Mouse (Mus musculus) liver, adult 2 months (tissue): ENCODE results near the gene Sipa1l3. TPM values are rescaled to one million over a fixed set of nuclear protein-coding genes. Genes with fewer than 3 reads are reported as not detected.
A peak's percentile ranks its signal among the peaks of the same experiment; 100 is the strongest.

Experiments
- DNase-seq: peaks from one replicate; pipeline ENCODE4 v3.0.0-alpha.2; 2011; ENCODE audit warnings: low read depth, low spot score; ENCODE audit errors: extremely low read depth
- H3K27ac ChIP-seq: fragments of 200-500 bp; replicated peaks from 2 replicates; pipeline ENCODE4 v1.5.1; 2012; ENCODE audit warnings: low read depth, mild to moderate bottlenecking, control low read depth, inconsistent platforms, low read length; ENCODE audit not compliant: insufficient read depth
- H3K27me3 ChIP-seq: fragments of 200-500 bp; 2 replicates; pipeline ENCODE4 v1.6.1; 2012; ENCODE audit warnings: mild to moderate bottlenecking, moderate library complexity, low read length, inconsistent platforms; ENCODE audit not compliant: control insufficient read depth, insufficient read depth
- H3K36me3 ChIP-seq: fragments of 200-500 bp; 2 replicates; pipeline ENCODE4 v1.6.1; 2012; ENCODE audit warnings: low read length, inconsistent platforms; ENCODE audit not compliant: control insufficient read depth, insufficient read depth
- H3K4me1 ChIP-seq: fragments of 200-500 bp; 2 replicates; pipeline ENCODE4 v1.6.1; 2011; ENCODE audit warnings: low read length; ENCODE audit not compliant: control insufficient read depth, insufficient read depth
- H3K4me3 ChIP-seq: fragments of 200-500 bp; 2 replicates; pipeline ENCODE4 v1.5.1; 2011; ENCODE audit warnings: low read depth, mild to moderate bottlenecking, control low read depth, low read length, moderate library complexity; ENCODE audit not compliant: insufficient read depth
- H3K79me2 ChIP-seq: fragments of 200-500 bp; 2 replicates; pipeline ENCODE4 v1.6.1; 2012; ENCODE audit warnings: inconsistent platforms, mild to moderate bottlenecking, low read length, moderate library complexity; ENCODE audit not compliant: control insufficient read depth, insufficient read depth
- H3K9ac ChIP-seq: fragments of 200-500 bp; 2 replicates; pipeline ENCODE4 v1.6.1; 2012; ENCODE audit warnings: low read depth, mild to moderate bottlenecking, control low read depth, inconsistent platforms, low read length
- CTCF ChIP-seq: fragments of 200-500 bp; IDR thresholded peaks from 2 replicates; pipeline ENCODE4 v1.5.1; 2011; ENCODE audit warnings: low read depth, low read length, control low read depth
- POLR2A ChIP-seq: fragments of 200-500 bp; IDR thresholded peaks from 2 replicates; pipeline ENCODE4 v1.6.1; 2011; ENCODE audit warnings: low read length, control low read depth; ENCODE audit not compliant: insufficient read depth; ENCODE audit errors: extremely low read depth
- WGBS: fragments of 180-500 bp; shearing (Covaris S2); methylation state at CpG from one replicate; pipeline ENCODE4 v1.1.7; 2018; 5-methylcytosine and 5-hydroxymethylcytosine counted together
- polyA plus RNA-seq: library from polyadenylated mRNA; depleted of rRNA; stranded (reverse); fragments of >200 nt; gene quantifications from 2 replicates; pipeline ENCODE4 v1.2.3, GENCODE M21; 2012
- total RNA-seq: library from RNA; depleted of rRNA; stranded (reverse); fragments of >200 nt; gene quantifications from 2 replicates; pipeline ENCODE4 v1.2.3, GENCODE M21; 2014

The Sipa1l3 gene
- total and polyA plus RNA-seq, 2 experiments = 3.1 to 6.5 TPM

DNA sequence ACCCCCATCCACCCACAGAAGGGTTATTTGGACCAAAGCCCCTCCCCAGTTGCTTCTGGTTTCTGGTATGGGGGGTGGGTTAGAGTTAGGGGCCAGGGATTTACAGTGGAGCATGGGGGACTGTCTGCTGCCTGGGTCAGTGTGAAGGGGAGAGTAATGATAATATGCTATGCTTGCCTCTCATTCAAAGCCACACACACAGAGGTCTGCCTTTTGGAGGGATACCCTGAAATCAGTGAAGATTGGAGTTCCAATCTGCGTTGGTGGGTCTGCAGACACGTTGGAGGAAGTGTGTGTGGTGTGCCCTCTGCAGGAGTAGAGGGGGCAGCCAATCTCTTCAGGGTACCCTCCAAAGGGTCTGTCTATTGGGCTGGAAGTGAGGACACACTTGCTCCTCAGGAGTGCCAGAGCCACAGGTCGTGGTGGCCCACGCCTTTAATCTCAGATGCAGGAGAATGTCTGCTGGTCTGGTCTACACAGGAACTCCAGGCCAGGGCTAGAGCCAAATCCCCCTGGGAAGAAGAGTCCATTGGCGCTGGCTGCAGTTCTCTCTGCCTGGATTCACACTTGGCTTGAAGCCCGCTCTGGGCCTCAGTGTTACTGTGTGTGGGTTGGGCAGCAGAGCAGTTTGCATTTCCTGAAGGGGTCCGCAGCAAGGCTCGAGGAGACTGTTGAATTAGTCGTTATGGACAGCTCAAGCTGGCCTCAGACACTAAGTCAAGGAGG is 213.0 kb downstream of the Sipa1l3 start:
- TF ChIP-seq POLR2A (no peak), CTCF (no peak)
- WGBS = 63% methylated on average over 9 of the region's 9 CpGs
- H3K4me3 ChIP-seq = no peak overlapping the region
- H3K4me1 ChIP-seq = peaks cover 9% of the 10 kb centered on the region
- H3K27me3 ChIP-seq = peaks cover 16% of the 10 kb centered on the region
- H3K36me3 ChIP-seq = no peaks in the 10 kb centered on the region
- no peak overlapping the region for H3K27ac ChIP-seq
- no peaks in the 10 kb centered on the region for H3K79me2 ChIP-seq
- no peak overlapping the region for H3K9ac ChIP-seq
- DNase-seq = no peak

DNA sequence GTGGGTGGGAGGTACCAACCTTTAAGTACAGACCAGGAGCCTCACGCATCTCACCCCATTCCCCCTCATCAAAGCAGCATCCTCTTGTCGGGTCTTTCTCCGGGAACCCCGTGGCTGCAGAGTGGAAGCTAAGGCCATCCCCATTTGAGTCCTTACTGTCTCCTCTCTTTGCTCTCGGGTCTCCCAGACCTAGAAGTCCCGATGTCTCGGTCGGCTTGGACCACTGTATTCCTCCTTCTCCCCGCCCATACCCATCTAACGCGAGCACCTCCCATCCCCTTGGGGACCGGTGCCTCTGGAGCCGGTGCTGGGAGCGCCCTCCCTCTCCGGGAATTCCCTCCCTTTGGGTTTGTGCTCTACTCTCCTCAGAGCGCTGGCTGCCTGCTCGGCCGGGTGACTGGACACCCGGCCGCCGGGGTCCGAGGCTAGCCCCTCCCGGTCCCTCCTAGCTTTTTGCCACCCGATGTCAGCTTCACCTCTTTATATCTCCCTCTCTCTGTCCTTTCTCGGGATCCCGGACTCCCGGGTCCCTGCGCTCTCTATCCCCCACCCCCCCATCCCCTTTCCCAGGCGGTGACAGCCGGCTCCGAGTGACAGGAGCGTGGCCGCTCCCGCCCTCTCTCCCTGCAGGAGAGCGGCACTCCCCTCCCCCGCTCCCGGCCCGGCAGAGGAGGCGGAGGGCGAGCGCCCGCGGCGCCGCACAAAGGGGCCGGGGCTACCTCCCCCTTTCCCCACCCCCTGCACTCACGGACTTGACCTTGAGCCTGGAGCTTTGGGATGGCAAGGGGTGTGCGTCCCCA is 213.8 kb downstream of the Sipa1l3 start:
- H3K9ac ChIP-seq = no peak overlapping the region
- TF ChIP-seq CTCF (no peak), POLR2A (no peak)
- H3K27ac ChIP-seq = no peak overlapping the region
- WGBS = 5% methylated on average over 47 of the region's 48 CpGs
- no peaks in the 10 kb centered on the region for H3K79me2 ChIP-seq
- no peaks in the 10 kb centered on the region for H3K36me3 ChIP-seq
- no peak overlapping the region for H3K4me3 ChIP-seq
- no peak for DNase-seq
- peaks cover 9% of the 10 kb centered on the region for H3K4me1 ChIP-seq
- H3K27me3 ChIP-seq = peaks cover 16% of the 10 kb centered on the region

DNA sequence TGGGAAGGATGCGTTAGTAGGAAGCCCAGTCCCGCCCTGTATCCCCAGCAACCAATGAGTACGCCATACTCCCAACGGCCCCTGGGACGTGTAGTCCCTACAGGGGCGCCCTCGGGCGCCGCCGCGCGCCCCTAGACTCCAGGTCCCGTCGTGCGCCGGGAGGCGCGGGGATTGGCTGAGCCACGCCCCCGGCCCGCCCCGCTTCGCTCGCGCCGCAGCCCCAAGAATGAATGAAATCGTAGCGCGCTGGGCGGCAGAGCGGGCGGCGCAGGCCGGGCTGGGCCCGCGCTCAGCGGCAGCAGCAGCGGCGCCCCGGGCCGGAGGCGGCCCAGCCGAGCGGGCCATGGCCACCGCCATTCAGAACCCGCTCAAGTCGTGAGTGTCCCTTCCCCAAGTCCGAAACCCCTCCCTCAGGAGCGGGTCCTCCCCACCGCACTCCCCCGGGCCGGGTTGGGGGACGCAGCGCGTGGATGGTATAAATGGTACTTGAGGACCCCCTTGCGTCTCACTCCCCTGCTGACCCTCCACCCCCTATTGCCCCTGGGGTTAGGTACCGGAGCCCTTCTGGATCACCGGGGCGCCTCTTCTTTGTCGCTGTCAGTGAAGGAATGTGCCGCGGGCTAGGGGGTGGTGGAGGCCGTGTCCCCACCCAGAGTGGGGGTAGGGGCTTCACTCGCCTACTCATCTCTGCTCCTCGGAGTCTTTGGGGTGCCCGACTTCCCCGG is 214.5 kb downstream of the Sipa1l3 start, which contains the start of gene Dpf1:
TSS of gene Dpf1 (plus strand) at position 214 of the 725 bp plus-strand sequence.
- Histone ChIP-seq H3K27ac (no peak within 1 kb of the TSS), H3K27me3 (peaks cover 16% of the 10 kb centered on the region), H3K4me1 (peaks cover 6% of the 10 kb centered on the region; the same call in 1 of the 2 replicates), H3K36me3 (no peaks in the 10 kb centered on the region), H3K9ac (no peak within 1 kb of the TSS), H3K79me2 (no peaks in the 10 kb centered on the region), H3K4me3 (no peak within 1 kb of the TSS; the same call in 1 of the 2 replicates)
- DNase-seq = peak; percentile 26
- 2% methylated on average over 66 of the region's 67 CpGs for WGBS
- TF ChIP-seq POLR2A (no peak), CTCF (no peak)

DNA sequence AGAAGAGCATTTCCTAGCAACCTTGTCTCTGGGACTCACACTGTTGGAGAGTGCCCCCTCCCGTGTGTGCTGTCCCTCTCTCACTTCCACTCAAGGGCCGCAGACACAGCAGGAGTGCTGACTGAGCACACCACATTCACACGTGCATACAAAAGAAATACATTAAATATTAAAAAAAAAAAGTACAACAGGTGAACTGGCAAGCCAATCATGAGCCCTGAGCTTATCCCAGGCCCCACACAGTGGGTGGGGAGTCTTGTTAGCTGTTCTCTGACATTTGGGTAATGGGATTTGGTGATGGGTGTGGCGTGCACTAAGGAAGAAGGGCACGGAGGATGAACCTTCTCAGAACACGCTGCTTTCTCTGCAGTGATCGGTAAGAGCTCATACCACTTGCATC is 215.8 kb downstream of the Sipa1l3 start:
- no peak for DNase-seq
- Histone ChIP-seq H3K9ac (no peak overlapping the region), H3K4me3 (no peak overlapping the region), H3K4me1 (peaks cover 5% of the 10 kb centered on the region; the same call in 1 of the 2 replicates), H3K27me3 (peaks cover 16% of the 10 kb centered on the region), H3K27ac (no peak overlapping the region), H3K79me2 (no peaks in the 10 kb centered on the region), H3K36me3 (no peaks in the 10 kb centered on the region)
- WGBS = 59% methylated on average over 7 of the region's 7 CpGs
- TF ChIP-seq CTCF (no peak), POLR2A (no peak)

DNA sequence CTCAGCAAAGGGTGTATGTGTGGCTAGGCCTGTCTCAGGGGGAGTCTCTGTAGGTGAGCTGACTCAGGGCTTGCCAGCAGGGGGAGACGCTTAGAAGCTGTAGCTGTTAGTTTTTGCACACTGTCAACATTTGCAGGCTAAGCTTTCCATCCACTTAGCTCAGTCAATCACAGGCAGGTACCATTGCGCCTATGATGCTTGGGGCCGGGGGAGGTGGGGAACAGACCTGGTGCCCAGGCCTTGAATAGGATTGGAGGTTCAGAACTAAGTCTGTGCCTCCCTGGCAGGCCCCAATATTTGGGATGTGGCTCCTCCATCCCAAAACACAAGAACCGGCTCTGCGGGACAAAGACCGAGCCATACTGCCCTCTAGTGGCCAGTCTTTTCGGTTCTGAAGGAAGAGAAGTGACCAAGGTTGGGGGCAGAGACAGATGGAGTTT is 217.3 kb downstream of the Sipa1l3 start:
- 8% methylated on average over 7 of the region's 7 CpGs for WGBS
- Histone ChIP-seq H3K4me1 (no peaks in the 10 kb centered on the region), H3K79me2 (no peaks in the 10 kb centered on the region), H3K27me3 (peaks cover 16% of the 10 kb centered on the region), H3K36me3 (no peaks in the 10 kb centered on the region), H3K27ac (no peak overlapping the region), H3K9ac (no peak overlapping the region), H3K4me3 (no peak overlapping the region)
- TF ChIP-seq POLR2A (no peak), CTCF (peak; percentile 76)
- DNase-seq = peak; percentile 37
